Mouse (Mus musculus) MEL (cell line): ENCODE results near the gene Rps26.

Experiments used
- CHD2 ChIP-seq: IDR thresholded peaks from 2 replicates; pipeline ENCODE4 v1.6.1; 2011; ENCODE audit warnings: low read length, improper control_type of control experiment
- ELF1 ChIP-seq: IDR thresholded peaks from 2 replicates; pipeline ENCODE4 v1.6.1; 2014; ENCODE audit warnings: low read depth, mild to moderate bottlenecking, inconsistent platforms, low read length, improper control_type of control experiment, moderate library complexity
- NELFE ChIP-seq: IDR thresholded peaks from 2 replicates; pipeline ENCODE4 v1.6.1; 2011; ENCODE audit warnings: low read depth, low read length, improper control_type of control experiment

DNA sequence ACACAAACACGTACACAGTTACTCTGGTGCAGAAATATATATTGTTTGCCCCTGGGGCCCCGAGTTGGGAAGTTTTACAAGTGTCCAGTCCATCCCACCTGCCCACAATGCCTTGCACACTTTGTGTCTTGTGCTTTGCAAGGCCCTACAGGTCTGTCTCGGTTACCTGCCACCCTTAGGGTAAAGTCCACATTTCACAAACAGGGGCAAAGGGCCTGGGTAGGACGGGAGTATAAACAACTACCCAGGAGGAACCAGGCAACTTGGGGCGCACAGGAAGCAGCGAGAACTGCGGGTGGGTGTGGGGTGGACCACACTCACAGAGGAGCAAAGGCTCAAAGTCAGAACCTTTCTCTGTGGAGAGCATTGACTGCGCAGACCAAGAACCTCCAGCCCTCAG lies 38.9 kb downstream of the Rps26 start:
- TF ChIP-seq CHD2 (no peak), ELF1 (no peak), NELFE (no peak)
